Mouse (Mus musculus) CH12.LX (cell line): Measurements from ENCODE around the gene Arap2.

Experiments used
- CHD2 ChIP-seq: IDR thresholded peaks from 2 replicates; pipeline ENCODE4 v1.6.1; 2011; ENCODE audit warnings: low read length, improper control_type of control experiment
- CTCF ChIP-seq, 2 experiments: IDR thresholded peaks in 1 of 2; conservative IDR thresholded peaks in 1 of 2; 2 replicates each; pipeline ENCODE4 v1.5.1; 2011 to 2012; ENCODE audit warnings: low read depth in 2 of 2, low read length in 2 of 2, improper control_type of control experiment in 1 of 2, inconsistent platforms in 1 of 2, mild to moderate bottlenecking in 1 of 2, moderate library complexity in 1 of 2
- E2F4 ChIP-seq: IDR thresholded peaks from 2 replicates; pipeline ENCODE4 v1.6.1; 2011; ENCODE audit warnings: low read depth, low read length, improper control_type of control experiment; ENCODE audit not compliant: insufficient replicate concordance
- ELF1 ChIP-seq: IDR thresholded peaks from 2 replicates; pipeline ENCODE4 v1.6.1; 2014; ENCODE audit warnings: low read depth, mild to moderate bottlenecking, inconsistent platforms, low read length, improper control_type of control experiment
- MAX ChIP-seq: IDR thresholded peaks from 2 replicates; pipeline ENCODE4 v1.6.1; 2011; ENCODE audit warnings: low read length, improper control_type of control experiment
- MEF2A ChIP-seq: IDR thresholded peaks from 2 replicates; pipeline ENCODE4 v1.6.1; 2014; ENCODE audit warnings: low read depth, mild to moderate bottlenecking, inconsistent platforms, low read length, improper control_type of control experiment, borderline replicate concordance
- POLR2A ChIP-seq: IDR thresholded peaks from 2 replicates; pipeline ENCODE4 v1.6.1; 2011; ENCODE audit warnings: low read depth, mild to moderate bottlenecking, improper control_type of control experiment, low read length
- USF1 ChIP-seq: IDR thresholded peaks from 2 replicates; pipeline ENCODE4 v1.6.1; 2014; ENCODE audit warnings: low read depth, mild to moderate bottlenecking, inconsistent platforms, low read length, improper control_type of control experiment
- ZNF384 ChIP-seq: IDR thresholded peaks from 2 replicates; pipeline ENCODE4 v1.6.1; 2012; ENCODE audit warnings: low read depth, low read length, improper control_type of control experiment, inconsistent platforms

DNA sequence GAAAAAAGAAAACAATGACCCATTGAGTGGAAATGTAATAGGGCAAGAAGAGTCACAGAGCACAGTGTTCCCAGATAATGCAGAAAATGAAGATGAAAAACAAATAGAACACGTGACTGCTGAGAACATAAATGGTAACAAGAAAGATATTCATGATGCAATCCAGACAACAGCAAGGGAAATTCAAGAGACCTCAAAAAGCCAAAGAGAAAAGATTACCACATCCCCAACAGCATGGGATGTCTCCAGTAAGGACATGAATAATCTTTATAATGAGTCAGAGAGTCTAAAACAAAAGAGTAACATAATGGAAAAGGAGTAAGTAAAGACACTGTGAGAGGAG, 48.1 kb upstream of the Arap2 start:
- TF ChIP-seq CTCF (conservative IDR thresholded peaks at IDR 0.05 in 1 of 2, IDR thresholded peaks at IDR 0.05 in 1 of 2; ENCODE audit: low read depth in 2 of 2, low read length in 2 of 2) (no peak), ZNF384 (no peak), E2F4 (no peak), MEF2A (no peak), USF1 (no peak), CHD2 (no peak), MAX (no peak), ELF1 (no peak), POLR2A (no peak)
